Mouse (Mus musculus) kidney, adult 8-10 months (tissue): Measurements from ENCODE around the gene Pkdcc.

Source experiments
- DNase-seq, 2 experiments: peaks; one replicate each; pipeline ENCODE4 v3.0.0; 2022

Pkdcc gene

GRCm38 (mm10) chr17:83213228-83213915 lies 1.7 kb upstream of the Pkdcc start:
- no peak for DNase-seq

GRCm38 (mm10) chr17:83214161-83214592 lies 915 bp upstream of the Pkdcc start:
- DNase-seq: peak; percentile 38 to 60

GRCm38 (mm10) chr17:83215529-83216244 lies 595 bp downstream of the Pkdcc start:
- DNase-seq: no peak

GRCm38 (mm10) chr17:83216251-83216919 lies 1.3 kb downstream of the Pkdcc start:
- DNase-seq: no peak

GRCm38 (mm10) chr17:83218189-83218588 lies 3.1 kb downstream of the Pkdcc start:
- DNase-seq: no peak

- DNase-seq: no peak
These were observed 3.6 kb downstream of the Pkdcc start for GRCm38 (mm10) chr17:83218722-83219121.

GRCm38 (mm10) chr17:83219351-83220287 lies 4.5 kb downstream of the Pkdcc start:
- no peak for DNase-seq

GRCm38 (mm10) chr17:83220954-83221538 lies 6.0 kb downstream of the Pkdcc start:
- no peak for DNase-seq

- DNase-seq: no peak
These were observed 6.8 kb downstream of the Pkdcc start for GRCm38 (mm10) chr17:83221611-83222500.

GRCm38 (mm10) chr17:83222705-83223104 lies 7.6 kb downstream of the Pkdcc start:
- DNase-seq: peak; percentile 75 to 76

GRCm38 (mm10) chr17:83224451-83224971 lies 9.4 kb downstream of the Pkdcc start:
- peak; percentile 55 to 64 for DNase-seq

- DNase-seq: no peak
These were observed 11.4 kb downstream of the Pkdcc start for GRCm38 (mm10) chr17:83226395-83226986.

- no peak for DNase-seq
These were observed 16.3 kb downstream of the Pkdcc start for GRCm38 (mm10) chr17:83231357-83231756.

GRCm38 (mm10) chr17:83235227-83235626 lies 20.1 kb downstream of the Pkdcc start:
- no peak for DNase-seq

- no peak for DNase-seq
These were observed 21.1 kb downstream of the Pkdcc start for GRCm38 (mm10) chr17:83236202-83236601.

- DNase-seq: no peak
These were observed 23.3 kb downstream of the Pkdcc start for GRCm38 (mm10) chr17:83238123-83239058.

- DNase-seq: no peak
These were observed 29.4 kb downstream of the Pkdcc start for GRCm38 (mm10) chr17:83244502-83244901.

- DNase-seq: no peak
These were observed 30.4 kb downstream of the Pkdcc start for GRCm38 (mm10) chr17:83245460-83245859.

- no peak for DNase-seq
These were observed 31.0 kb downstream of the Pkdcc start for GRCm38 (mm10) chr17:83246090-83246489.
